Mouse (Mus musculus) bone marrow, adult 2 months (tissue): Measurements from ENCODE around the gene Gpbp1.

Source experiments
- CTCF ChIP-seq: fragments of 200-500 bp; IDR thresholded peaks from 2 replicates; pipeline ENCODE4 v1.5.1; 2011; ENCODE audit warnings: low read length, control low read depth; ENCODE audit not compliant: control insufficient read depth, insufficient read depth
- POLR2A ChIP-seq: fragments of 200-500 bp; IDR thresholded peaks from 2 replicates; pipeline ENCODE4 v1.6.1; 2011; ENCODE audit warnings: low read depth, mild to moderate bottlenecking, control low read depth, low read length, borderline replicate concordance; ENCODE audit not compliant: control insufficient read depth

DNA sequence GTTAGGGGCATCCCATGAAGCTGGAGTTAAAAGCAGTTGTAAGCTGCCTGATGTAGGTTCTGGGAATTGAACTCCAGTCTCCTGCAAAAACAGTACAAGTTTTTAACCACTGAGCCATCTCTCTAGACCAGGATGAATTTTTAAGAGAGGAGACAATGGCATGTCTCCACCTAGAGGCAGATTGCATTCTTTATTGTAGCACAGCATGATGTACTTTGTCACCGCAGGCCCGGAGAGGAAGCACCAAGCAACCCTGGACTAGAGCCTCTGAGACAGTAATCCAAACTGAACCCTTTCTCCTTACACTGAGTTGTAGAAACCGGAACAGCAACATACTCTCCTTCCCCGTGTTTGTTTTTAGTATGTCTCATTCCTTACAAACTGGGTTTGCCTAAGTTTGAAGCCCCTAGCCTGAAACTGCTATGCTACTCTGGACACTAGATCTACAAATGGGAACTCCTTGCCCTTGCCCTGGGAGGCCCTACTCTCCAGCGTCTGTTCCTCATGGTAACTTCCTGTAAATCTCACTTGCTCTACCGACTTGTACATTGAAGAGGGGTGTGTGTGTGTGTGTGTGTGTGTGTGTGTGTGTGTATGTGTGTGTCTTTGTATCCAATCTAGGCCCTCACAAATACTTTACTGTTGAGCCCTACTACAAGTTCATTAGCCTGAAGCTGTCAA, 46.4 kb upstream of the Gpbp1 start:
- TF ChIP-seq POLR2A (no peak), CTCF (no peak)
